Mouse (Mus musculus): ENCODE results near the gene Dab1.
A peak's percentile ranks its signal among the peaks of the same experiment; 100 is the strongest.

Gene Dab1

GRCm38 (mm10) chr4:103702137-103702536 is 83.0 kb downstream of the Dab1 start:
- peak; percentile 36 to 59 for DNase-seq

GRCm38 (mm10) chr4:103704477-103704876 is 85.3 kb downstream of the Dab1 start:
- DNase-seq: no peak

GRCm38 (mm10) chr4:103706501-103706900 is 87.3 kb downstream of the Dab1 start:
- no peak for DNase-seq

GRCm38 (mm10) chr4:103707140-103707539 is 88.0 kb downstream of the Dab1 start:
- DNase-seq: no peak

GRCm38 (mm10) chr4:103711353-103711752 is 92.2 kb downstream of the Dab1 start:
- DNase-seq: no peak

GRCm38 (mm10) chr4:103713921-103714320 is 94.8 kb downstream of the Dab1 start:
- DNase-seq: no peak

- DNase-seq: no peak
These were observed 95.8 kb downstream of the Dab1 start for GRCm38 (mm10) chr4:103714991-103715390.

- DNase-seq: no peak
These were observed 96.4 kb downstream of the Dab1 start for GRCm38 (mm10) chr4:103715568-103715967.

GRCm38 (mm10) chr4:103722738-103723137 is 103.6 kb downstream of the Dab1 start:
- no peak for DNase-seq

- DNase-seq: no peak
These were observed 107.3 kb downstream of the Dab1 start for GRCm38 (mm10) chr4:103726486-103726885.

- no peak for DNase-seq
These were observed 118.0 kb downstream of the Dab1 start for GRCm38 (mm10) chr4:103737185-103737584.

- DNase-seq: peak; percentile 21 to 48
These were observed 132.2 kb downstream of the Dab1 start for GRCm38 (mm10) chr4:103751249-103751855.

- DNase-seq: no peak
These were observed 135.4 kb downstream of the Dab1 start for GRCm38 (mm10) chr4:103754561-103754960.

- DNase-seq: no peak
These were observed 138.1 kb downstream of the Dab1 start for GRCm38 (mm10) chr4:103757241-103757640.

- DNase-seq: no peak
These were observed 143.3 kb downstream of the Dab1 start for GRCm38 (mm10) chr4:103762416-103762815.

GRCm38 (mm10) chr4:103775712-103776111 is 156.6 kb downstream of the Dab1 start:
- no peak for DNase-seq

- DNase-seq: peak; percentile 94 to 96
These were observed 162.2 kb downstream of the Dab1 start for GRCm38 (mm10) chr4:103781398-103781797.

GRCm38 (mm10) chr4:103783561-103784247 is 164.5 kb downstream of the Dab1 start:
- DNase-seq: peak; percentile 25 to 39

- DNase-seq: peak in 1 of 2 experiments; percentile 13
These were observed 174.6 kb downstream of the Dab1 start for GRCm38 (mm10) chr4:103793589-103794312.

- DNase-seq: peak; percentile 72 to 76
These were observed 177.3 kb downstream of the Dab1 start for GRCm38 (mm10) chr4:103796416-103796815.

GRCm38 (mm10) chr4:103802439-103802838 is 183.3 kb downstream of the Dab1 start:
- DNase-seq: no peak

GRCm38 (mm10) chr4:103804461-103804860 is 185.3 kb downstream of the Dab1 start:
- no peak for DNase-seq

- DNase-seq: peak; percentile 85 to 89
These were observed 203.5 kb downstream of the Dab1 start for GRCm38 (mm10) chr4:103822669-103823068.

GRCm38 (mm10) chr4:103838377-103838776 is 219.2 kb downstream of the Dab1 start:
- no peak for DNase-seq
